Mouse (Mus musculus) adrenal gland, postnatal 4 days (tissue): Measurements from ENCODE around the gene Slc30a9. TPM values are rescaled to one million over a fixed set of nuclear protein-coding genes. Genes with fewer than 3 reads are reported as not detected.

ENCODE experiments used
- DNase-seq, 2 experiments: peaks; one replicate each; pipeline ENCODE4 v3.0.0; 2021 to 2022; ENCODE audit warnings: low spot score in 2 of 2, mixed read lengths in 2 of 2
- long read RNA-seq, 2 experiments: library from polyadenylated mRNA; stranded (forward); transcript quantifications; one replicate each; pipeline ENCODE4 v2.0.0; 2021
- total RNA-seq, 2 experiments: library from RNA; stranded (reverse); gene quantifications; 2 replicates each; pipeline ENCODE4 v1.2.3; 2021

Gene Slc30a9
- 100 to 1,000 TPM; 101 to 115 TPM for total RNA-seq
- long read RNA-seq, experiment 1, full-length matches to known transcripts: 61 of 76 reads
- long read RNA-seq, experiment 1, partial matches to known transcripts: 7 of 76 reads
- long read RNA-seq, experiment 1, other reads (novel, unspliced or antisense): 8 of 76 reads
- long read RNA-seq, experiment 2, full-length matches to known transcripts: 158 of 194 reads
- long read RNA-seq, experiment 2, partial matches to known transcripts: 20 of 194 reads
- long read RNA-seq, experiment 2, other reads (novel, unspliced or antisense): 16 of 194 reads

DNA sequence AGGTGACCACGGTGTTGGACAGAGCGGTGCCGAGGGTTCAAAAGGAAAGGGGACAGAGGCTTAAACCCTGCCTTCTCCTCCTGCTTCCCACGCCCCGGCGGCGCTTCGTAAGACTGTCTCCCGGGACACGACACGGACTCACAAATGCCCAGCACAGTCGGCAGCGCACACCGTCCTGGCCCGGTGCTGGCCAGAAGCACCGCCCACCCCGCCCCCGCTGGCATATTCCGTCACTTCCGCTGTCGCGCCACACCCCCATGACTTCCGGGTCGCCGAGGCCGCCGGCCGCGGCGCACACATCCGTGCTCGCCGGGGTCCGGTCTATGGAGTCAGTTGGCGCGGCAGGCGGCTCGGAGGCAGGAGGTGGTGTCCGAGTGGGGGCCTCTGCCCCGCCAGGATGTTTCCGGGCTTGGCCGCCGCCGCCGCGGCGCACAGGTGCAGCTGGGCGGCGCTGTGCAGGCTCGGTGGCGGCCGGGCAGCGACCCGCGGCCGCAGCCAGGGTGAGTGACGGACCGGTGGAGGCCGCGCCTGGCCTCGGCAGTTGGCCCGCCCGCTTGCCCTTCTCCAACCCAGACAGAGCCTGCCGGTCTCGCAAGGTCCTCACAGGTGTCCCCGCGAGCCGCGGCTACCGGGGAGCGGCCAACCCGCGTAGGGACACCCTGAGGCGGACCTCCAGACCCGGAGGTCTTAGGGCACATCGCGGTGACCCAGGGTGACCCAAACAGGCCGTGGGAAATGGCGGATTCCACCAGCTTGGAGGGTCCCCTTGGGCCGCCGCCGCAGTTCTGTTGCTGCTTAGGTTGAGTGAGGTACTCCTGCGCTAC lies at the start of gene Slc30a9:
TSS of gene Slc30a9 (plus strand) at position 258 of the 824 bp plus-strand sequence.
- DNase-seq: peak; percentile 86 to 89

- no peak for DNase-seq
These were observed 48.3 kb upstream of the Slc30a9 start for GRCm38 (mm10) chr5:67258473-67258872.

- no peak for DNase-seq
These were observed 46.6 kb upstream of the Slc30a9 start for GRCm38 (mm10) chr5:67260159-67260530.

DNA sequence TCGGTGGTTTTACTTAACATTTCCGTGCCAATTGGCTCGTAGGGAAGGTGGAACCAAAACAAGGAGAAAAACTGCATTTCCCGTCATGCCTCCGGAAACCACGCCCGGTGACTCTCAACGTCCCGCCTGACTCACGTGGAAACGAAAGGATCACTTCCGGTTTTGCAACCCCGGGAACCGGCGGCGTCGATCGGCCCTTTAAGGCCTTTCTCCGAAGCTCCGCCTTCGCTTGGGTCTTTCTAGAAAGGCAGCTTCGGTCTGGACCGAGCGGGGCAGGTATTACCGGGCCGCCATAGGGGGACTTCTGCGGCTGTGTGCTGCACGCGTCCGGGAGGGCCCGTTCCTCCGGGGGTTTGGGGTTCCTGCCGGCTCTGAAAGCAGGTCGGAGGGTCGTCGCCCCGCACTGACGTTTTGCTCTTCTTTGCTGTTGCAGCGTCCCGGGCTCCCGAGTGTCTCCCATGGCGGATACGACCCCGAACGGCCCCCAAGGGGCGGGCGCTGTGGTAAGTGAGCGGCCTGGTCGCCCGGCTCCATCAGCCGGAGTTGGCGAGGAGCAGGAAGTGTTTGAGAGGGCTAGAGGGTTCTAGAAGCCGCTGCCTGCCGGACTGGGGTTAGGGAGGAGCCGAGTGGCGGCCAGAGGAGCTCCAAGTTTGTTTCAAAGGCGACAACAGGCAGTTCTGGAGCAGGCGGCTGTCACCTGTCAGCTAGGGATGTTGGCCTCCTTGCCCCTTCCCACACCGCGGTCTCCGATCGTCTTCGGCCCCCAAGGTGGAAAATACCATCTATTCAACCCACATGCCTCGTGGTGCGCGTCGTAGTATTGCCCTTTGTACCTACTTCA lies 46.0 kb upstream of the Slc30a9 start, which contains the start of gene Tmem33:
TSS of gene Tmem33 (plus strand) at position 35 of the 841 bp plus-strand sequence.
- DNase-seq: peak; percentile 67 to 86

GRCm38 (mm10) chr5:67262964-67263363 lies 43.8 kb upstream of the Slc30a9 start:
- DNase-seq: no peak

DNA sequence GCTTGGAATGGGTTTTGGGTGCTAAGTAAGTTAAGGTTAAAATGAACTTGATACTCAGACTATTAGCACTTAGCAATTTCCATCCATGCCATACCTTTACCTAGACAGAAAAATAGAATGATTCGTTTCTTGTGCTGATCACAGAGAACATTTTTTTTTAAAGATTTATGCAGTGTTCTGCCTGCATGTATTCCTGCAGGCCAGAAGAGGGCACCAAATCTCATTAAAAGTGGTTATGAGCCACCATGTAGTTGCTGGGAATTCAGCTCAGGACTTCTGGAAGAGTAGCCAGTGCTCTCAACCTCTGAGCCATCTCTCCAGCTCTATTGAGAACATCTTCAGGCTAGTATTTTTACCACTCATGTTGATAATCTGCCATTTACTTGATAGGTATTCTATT lies 40.6 kb upstream of the Slc30a9 start:
- DNase-seq: no peak

DNA sequence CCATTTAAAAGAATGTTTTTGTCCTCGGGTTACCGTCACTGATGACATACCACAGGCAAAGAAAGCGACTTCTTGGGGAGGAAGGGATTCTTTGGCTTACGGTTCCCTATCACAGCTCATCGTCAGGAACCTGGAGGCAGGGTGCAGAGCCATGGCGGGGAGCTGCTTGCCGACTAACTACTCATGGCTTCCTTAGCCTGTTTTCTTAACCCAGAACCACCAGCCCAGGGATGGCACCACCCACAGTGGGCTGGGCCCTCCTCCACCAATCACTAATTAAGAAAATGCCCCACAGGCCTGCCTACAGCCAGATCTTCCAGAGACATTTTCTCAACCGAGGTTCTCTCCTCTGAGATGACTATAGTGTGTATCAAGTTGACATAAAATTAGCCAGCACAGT lies 37.4 kb upstream of the Slc30a9 start:
- no peak for DNase-seq

GRCm38 (mm10) chr5:67279407-67279806 lies 27.3 kb upstream of the Slc30a9 start:
- DNase-seq: no peak

DNA sequence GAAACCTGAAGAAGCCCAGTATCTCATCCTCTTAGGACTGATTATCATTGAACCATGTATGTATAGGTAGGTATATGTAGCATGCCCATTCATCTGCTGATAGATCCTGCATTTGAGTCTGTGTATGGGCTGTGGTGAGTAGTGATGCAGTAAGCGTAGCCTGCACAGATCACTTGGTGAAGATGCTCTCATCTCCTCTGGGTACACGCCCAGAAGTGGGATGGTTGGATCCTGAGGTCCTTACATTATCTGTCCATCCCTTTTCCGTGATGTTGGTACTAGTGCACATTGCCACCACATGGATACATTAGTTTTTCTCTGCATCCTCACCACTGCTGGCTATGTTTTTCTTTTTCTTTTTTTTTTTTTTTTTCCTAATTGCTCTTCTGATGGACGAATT lies 26.9 kb upstream of the Slc30a9 start:
- DNase-seq: no peak

DNA sequence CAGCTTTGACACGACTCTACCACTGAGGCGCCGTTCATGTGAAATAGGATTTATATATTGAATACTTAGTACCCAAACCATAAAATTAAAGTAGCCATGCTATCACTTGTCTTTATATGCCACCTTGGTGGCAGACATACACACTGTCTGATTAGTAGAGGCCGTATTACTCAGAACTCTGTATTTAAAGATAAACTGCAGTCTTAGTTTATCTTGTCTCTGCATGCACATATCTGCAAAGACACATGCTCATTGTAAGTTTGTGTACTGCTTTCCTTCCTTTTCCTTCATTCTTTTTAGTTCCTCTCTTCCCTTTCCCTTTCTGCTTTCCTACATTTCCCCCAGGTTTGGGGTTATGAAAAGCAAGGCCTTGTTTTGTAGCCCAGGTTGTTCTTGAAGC lies 26.4 kb upstream of the Slc30a9 start:
- DNase-seq: no peak

GRCm38 (mm10) chr5:67295029-67295428 lies 11.7 kb upstream of the Slc30a9 start:
- no peak for DNase-seq

- DNase-seq: no peak
These were observed 11.1 kb upstream of the Slc30a9 start for GRCm38 (mm10) chr5:67295682-67296081.

GRCm38 (mm10) chr5:67296171-67296570 lies 10.6 kb upstream of the Slc30a9 start:
- no peak for DNase-seq

GRCm38 (mm10) chr5:67297026-67297813 lies 9.5 kb upstream of the Slc30a9 start:
- DNase-seq: no peak

- DNase-seq: no peak
These were observed 6.8 kb upstream of the Slc30a9 start for GRCm38 (mm10) chr5:67299847-67300412.

DNA sequence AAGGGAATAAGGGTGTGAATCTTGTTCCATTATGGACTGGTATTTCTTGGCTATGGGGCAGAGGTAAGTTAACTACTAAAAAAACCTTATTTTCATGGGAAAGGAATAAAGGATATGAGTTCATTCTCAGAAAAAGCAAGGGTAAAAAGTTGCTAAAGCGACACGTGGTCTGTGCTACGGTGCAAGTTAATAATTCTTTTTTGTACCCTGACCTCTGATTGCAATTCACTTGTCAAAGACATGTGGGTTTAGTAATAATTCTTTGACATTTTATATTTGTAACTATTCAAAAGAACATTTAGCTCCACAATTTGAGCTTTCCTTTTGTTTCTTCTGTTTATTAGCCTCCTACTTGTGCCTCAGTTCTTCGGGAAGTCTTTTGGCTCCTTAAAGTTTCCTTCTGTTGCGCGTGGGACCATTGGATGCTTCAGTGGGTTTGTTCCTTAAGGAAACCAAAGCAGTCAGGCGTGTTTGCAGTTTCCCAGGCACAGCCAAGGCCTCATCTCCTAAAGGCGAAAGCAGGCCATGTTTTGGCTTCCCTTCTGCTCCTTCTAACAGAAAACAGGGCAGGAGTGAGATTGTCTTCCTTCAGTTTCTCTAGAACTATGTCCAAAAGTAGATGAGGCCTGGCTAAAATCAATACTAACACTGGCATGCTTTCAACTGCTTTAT lies 5.7 kb upstream of the Slc30a9 start:
- no peak for DNase-seq

GRCm38 (mm10) chr5:67301722-67302331 lies 4.9 kb upstream of the Slc30a9 start:
- DNase-seq: no peak

GRCm38 (mm10) chr5:67303816-67304215 lies 2.9 kb upstream of the Slc30a9 start:
- no peak for DNase-seq

DNA sequence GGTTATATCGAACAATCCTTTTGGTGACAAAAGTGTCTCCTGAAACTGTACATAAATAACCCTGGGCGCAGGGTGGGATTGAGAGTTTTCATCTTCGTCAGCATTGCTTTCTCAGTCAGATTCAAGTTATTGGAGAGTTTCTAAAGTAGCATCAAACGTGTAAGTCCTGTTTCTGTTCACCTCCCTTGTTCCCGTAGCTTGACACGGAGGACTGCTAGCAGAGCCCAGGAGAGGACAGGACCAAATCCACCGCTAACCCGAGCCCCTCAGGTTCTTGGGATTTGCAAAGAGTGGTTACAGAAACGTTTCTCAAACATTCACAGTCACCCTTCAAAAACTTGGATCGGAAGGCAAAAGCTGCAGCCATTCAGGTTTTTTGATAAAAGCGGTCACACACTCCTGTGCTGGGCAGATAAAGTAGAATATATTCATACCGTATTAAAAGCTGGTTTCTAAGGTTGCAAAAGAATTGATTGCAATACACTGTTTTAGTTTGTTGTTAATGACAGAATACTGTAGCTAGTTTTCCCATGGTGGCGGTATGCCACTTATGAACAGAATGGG lies 986 bp downstream of the Slc30a9 start:
- DNase-seq: no peak
